10 mouse cellular contexts compared by ENCODE assay signal in the genomic region with DNA sequence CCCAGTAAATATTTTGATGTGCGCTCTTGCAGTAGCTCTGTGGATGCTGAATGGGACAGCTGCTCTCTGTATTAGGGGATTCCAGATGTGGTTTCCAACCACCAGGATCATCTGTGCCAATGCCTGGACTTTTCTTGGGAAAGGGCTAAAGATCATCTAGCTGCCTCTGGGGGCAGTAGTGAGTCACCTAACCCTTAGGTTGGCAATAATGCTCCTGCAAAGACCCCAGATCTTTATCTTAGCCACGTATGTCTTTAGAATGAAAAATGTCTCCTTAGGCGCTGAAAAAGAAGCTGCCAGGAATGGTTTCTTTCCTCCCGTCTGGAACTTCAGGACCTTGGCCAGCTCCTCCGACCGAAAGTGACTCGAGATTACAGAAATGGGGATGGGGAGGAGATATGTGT. TPM values are rescaled to one million over a fixed set of nuclear protein-coding genes. Genes with fewer than 3 reads are reported as not detected.
DNase-seq lines count a peak whose midpoint lies in the region; ATAC-seq and TF ChIP-seq lines count a peak whose summit lies in the region.
"Had no signal": no experiment of that assay in that cellular context is flagged by ENCODE, and none has a peak within 500 bp of the region (broad histone marks: within the 10 kb centered on the region; RNA-seq: fewer than 3 reads in every experiment).

No protein-coding gene starts in this region.

- no peak overlapping the region for H3K4me3 ChIP-seq in heart, adult 2 months
- no peak overlapping the region for H3K4me3 ChIP-seq in midbrain, postnatal 0 days (ENCODE audit: low read depth, low read length)
- H3K4me3 ChIP-seq: neural tube, embryonic 12.5 days had no signal

- intact Hi-C loops in heart, adult 2 months (cut with DNase I): no loop called here

- TF ChIP-seq EP300 in heart, adult 2 months (IDR thresholded peaks at IDR 0.05; ENCODE audit: insufficient read depth, low read depth, low read length): no peak

- no peak overlapping the region for H3K9ac ChIP-seq in heart, adult 2 months (ENCODE audit: low read depth, low read length)
- H3K9ac ChIP-seq in midbrain, postnatal 0 days (replicated peaks; ENCODE audit: low read length, poor library complexity, severe bottlenecking): no peak overlapping the region
- H3K9ac ChIP-seq: neural tube, embryonic 12.5 days had no signal

- no peaks in the 10 kb centered on the region for H3K4me1 ChIP-seq in heart, adult 2 months (ENCODE audit: control insufficient read depth, insufficient read depth, low read length)
- no peaks in the 10 kb centered on the region; the same call in none of the 2 replicates for H3K4me1 ChIP-seq in midbrain, postnatal 0 days (ENCODE audit: insufficient read depth, low read length)

- ATAC-seq in midbrain, postnatal 0 days (ENCODE audit: low FRiP score): no peak
- ATAC-seq in megakaryocyte progenitor cell, adult 5-6 weeks (replicated peaks; ENCODE audit: poor library complexity): no peak
- no peak for ATAC-seq in monocyte, adult 5-6 weeks (replicated peaks; ENCODE audit: insufficient number of reproducible peaks, low FRiP score, low TSS enrichment, poor library complexity, severe bottlenecking)

- peaks cover 4% of the 10 kb centered on the region; the same call in 1 of the 2 replicates for H3K27me3 ChIP-seq in heart, adult 2 months (ENCODE audit: control insufficient read depth, insufficient read depth, low read length)
- peaks cover 13% of the 10 kb centered on the region; the same call in 1 of the 2 replicates for H3K27me3 ChIP-seq in midbrain, postnatal 0 days (ENCODE audit: insufficient read depth, low read length)

- DNase-seq in heart, adult 2 months: no peak
- DNase-seq in heart, adult 11 months: no peak
- DNase-seq in lung, postnatal 10 days: peak; percentile 38
- no peak for DNase-seq in lung, postnatal 25 days (ENCODE audit: low spot score)
- DNase-seq in cerebellum, postnatal 14 days: peak; percentile 72 to 76
- DNase-seq in midbrain, postnatal 0 days (ENCODE audit: low spot score): peak; percentile 61

- no peak for TF ChIP-seq POLR2A in heart, adult 2 months (IDR thresholded peaks at IDR 0.05; ENCODE audit: insufficient read depth, low read depth, low read length)

- no peak overlapping the region for H3K4me2 ChIP-seq in midbrain, postnatal 0 days (ENCODE audit: low read depth, low read length, poor library complexity, severe bottlenecking)
- H3K4me2 ChIP-seq: neural tube, embryonic 12.5 days had no signal

- TF ChIP-seq CTCF in heart, adult 2 months (IDR thresholded peaks at IDR 0.05): peak; percentile 23
- peak; percentile 67 for TF ChIP-seq CTCF in midbrain, postnatal 0 days (IDR thresholded peaks at IDR 0.05)

- no peaks in the 10 kb centered on the region for H3K9me3 ChIP-seq in midbrain, postnatal 0 days (ENCODE audit: low read length)
- H3K9me3 ChIP-seq: neural tube, embryonic 12.5 days had no signal

- WGBS in heart, adult 2 months: 3% methylated on average over 7 of the region's 7 CpGs
- 11% methylated on average over 7 of the region's 7 CpGs for WGBS in midbrain, postnatal 0 days

- H3K79me2 ChIP-seq in heart, adult 2 months (replicated peaks; ENCODE audit: control insufficient read depth, insufficient read depth, low read length): no peaks in the 10 kb centered on the region

- no peaks in the 10 kb centered on the region for H3K36me3 ChIP-seq in heart, adult 2 months (ENCODE audit: control insufficient read depth, insufficient read depth, low read length)
- no peaks in the 10 kb centered on the region for H3K36me3 ChIP-seq in midbrain, postnatal 0 days (ENCODE audit: insufficient read depth, low read length)
- H3K36me3 ChIP-seq: G1E; neural tube, embryonic 12.5 days had no signal

- no peak overlapping the region for H3K27ac ChIP-seq in heart, adult 2 months
- no peak overlapping the region for H3K27ac ChIP-seq in midbrain, postnatal 0 days (ENCODE audit: low read depth, low read length)
- H3K27ac ChIP-seq: neural tube, embryonic 12.5 days had no signal

RNA-seq across cellular contexts. Expression of a gene that starts 0.7 kb away (rescaled TPM):
- total RNA-seq in heart, adult 2 months (2021): not detected
- not detected in 2 replicates for polyA plus RNA-seq in heart, adult 2 months (2012; rRNA removed)
- 2.7 and 3.2 TPM in 2 replicates for total RNA-seq in midbrain, postnatal 0 days (2014; rRNA removed)
- polyA plus RNA-seq in midbrain, postnatal 0 days (2015; fragmentation: Nextera tagmentation; extraction: Ambion mirVana): 2.1 and 2.3 TPM in 2 replicates
- not detected in 2 replicates for total RNA-seq in megakaryocyte progenitor cell, adult 5-6 weeks (2015)
- total RNA-seq in megakaryocyte progenitor cell, adult 5-6 weeks (2017): not detected in 2 replicates
- not detected in 3 replicates for total RNA-seq in monocyte, adult 5-6 weeks (2017)
- total RNA-seq: G1E had no signal
- polyA plus RNA-seq: G1E had no signal

RNA-seq across cellular contexts. Expression of a gene that starts 17.6 kb away (rescaled TPM):
- total RNA-seq in heart, adult 2 months (2021): not detected
- polyA plus RNA-seq in heart, adult 2 months (2012; rRNA removed): under 0.01 TPM in 1 of 2 replicates, not detected in the other
- 48.2 and 56.4 TPM in 2 replicates for total RNA-seq in midbrain, postnatal 0 days (2014; rRNA removed)
- 7.1 and 9.1 TPM in 2 replicates for polyA plus RNA-seq in midbrain, postnatal 0 days (2015; fragmentation: Nextera tagmentation; extraction: Ambion mirVana)
- total RNA-seq in megakaryocyte progenitor cell, adult 5-6 weeks (2015): not detected in 2 replicates
- not detected in 2 replicates for total RNA-seq in megakaryocyte progenitor cell, adult 5-6 weeks (2017)
- total RNA-seq in monocyte, adult 5-6 weeks (2017): not detected in 3 replicates
- polyA plus RNA-seq: G1E had no signal

Comparison
In these comparisons a context has a peak if more than half of its experiments do, and no peak if none do; other contexts are left out.
1. DNase-seq: peak in lung, postnatal 10 days (single experiment), cerebellum, postnatal 14 days (2 of 2) and midbrain, postnatal 0 days (single experiment); none in heart, adult 2 months (0 of 2), heart, adult 11 months (single experiment) and lung, postnatal 25 days (single experiment).
2. RNA of a gene that starts 17.6 kb away (total RNA-seq): 48.2 to 56.4 TPM in midbrain, postnatal 0 days; not detected in heart, adult 2 months, not detected in megakaryocyte progenitor cell, adult 5-6 weeks and not detected in monocyte, adult 5-6 weeks; every median in the first group is over 10 times any median in the second.